Mouse (Mus musculus): Measurements from ENCODE around the gene Fam3c.
"Not testable (repeated sequence)": the region's sequence is repeated elsewhere in the genome, so short reads cannot be mapped to it uniquely, and the experiment has no call there.

Gene Fam3c

DNA sequence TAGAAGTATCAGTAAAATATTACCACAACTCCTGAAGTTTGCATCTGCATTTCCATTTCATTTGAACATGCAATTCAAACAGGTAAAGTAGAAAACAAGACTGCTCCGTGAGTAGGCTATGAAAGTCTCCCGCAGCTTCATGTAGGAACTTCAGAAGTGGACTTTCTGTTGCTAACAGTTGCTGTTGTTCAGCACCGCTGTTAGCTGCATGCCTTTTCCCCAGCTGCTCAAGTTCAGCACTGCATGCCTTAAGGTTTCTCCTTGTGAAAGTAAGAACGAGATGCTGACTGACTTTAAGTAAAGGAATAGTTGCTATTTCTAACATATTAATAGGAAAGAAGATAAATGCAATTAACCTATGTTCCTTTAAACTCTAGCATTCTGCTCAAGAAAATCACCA lies 64.0 kb downstream of the Fam3c start:
- DNase-seq (ENCODE audit: low spot score) = no peak

DNA sequence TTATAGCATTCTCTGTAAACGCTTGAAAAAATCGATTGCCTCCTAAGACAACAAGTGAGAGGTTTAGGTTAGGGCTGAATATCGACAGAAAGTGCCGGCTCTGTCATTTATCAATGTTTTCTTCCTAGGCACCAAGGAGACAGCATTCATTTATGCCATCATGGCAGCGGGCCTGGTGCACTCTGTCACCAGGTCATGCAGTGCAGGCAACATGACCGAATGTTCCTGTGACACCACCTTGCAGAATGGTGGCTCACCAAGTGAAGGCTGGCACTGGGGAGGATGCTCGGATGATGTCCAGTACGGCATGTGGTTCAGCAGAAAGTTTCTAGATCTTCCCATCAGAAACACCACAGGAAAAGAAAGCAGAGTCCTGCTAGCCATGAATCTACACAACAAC lies 65.3 kb downstream of the Fam3c start:
- no peak for DNase-seq (ENCODE audit: low spot score)

DNA sequence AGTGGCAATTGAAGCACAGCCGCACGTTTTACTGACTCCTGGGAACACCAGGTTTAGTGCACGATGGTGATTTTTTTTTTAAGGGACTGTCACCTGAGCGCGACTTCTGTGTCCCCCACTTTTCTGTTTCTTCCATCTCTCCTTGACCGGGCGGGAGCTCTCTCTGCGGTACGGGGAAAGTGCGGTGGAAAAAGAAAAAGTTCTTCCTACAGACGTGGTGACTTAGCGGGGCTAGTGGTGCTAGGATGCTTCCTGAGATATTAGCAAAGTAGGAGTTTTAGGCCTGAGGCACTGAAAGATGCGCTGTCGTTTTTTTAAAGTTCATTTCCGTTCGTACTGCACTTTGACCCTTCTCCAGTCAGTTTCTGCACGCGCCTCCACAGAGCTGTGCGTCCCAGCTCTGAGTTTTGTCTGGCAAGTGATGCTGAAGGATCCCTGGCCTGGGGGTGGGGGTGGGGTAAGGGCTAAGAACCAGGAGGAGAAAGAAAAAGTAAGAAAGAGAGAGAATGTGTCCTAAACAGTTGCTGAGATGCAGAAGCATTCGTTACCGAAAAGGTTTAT lies 66.5 kb downstream of the Fam3c start:
- DNase-seq (ENCODE audit: low spot score) = no peak

DNA sequence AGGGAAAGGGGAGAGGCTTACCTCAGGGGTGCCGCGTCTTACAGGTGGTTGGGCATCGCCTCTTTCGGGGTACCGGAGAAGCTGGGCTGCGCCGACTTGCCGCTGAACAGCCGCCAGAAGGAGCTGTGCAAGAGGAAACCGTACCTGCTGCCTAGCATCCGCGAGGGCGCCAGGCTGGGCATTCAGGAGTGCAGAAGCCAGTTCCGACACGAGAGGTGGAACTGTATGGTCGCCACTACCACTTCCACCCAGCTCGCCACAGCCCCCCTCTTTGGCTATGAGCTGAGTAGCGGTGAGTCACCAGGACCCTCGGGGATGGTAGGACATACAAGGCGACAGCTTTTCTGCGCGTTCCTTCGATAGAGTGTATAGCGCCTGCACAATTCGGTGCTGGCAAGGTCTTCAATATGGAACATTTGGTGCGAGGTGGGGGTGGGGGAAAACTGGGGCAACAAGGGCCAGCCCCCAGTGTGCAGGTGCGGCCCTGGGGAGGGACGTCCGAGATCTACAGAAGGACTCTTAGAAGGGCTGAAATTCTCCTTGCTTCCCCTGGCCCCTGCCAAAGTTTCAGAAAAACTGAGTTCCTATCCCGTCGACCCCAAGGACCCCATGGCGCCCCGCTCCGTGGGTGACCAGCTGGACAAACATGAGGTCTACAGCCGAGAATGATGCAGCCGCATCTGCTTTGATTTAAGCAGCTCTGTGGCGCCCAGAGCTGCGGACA lies 67.1 kb downstream of the Fam3c start:
- DNase-seq (ENCODE audit: low spot score) = peak; percentile 44

DNA sequence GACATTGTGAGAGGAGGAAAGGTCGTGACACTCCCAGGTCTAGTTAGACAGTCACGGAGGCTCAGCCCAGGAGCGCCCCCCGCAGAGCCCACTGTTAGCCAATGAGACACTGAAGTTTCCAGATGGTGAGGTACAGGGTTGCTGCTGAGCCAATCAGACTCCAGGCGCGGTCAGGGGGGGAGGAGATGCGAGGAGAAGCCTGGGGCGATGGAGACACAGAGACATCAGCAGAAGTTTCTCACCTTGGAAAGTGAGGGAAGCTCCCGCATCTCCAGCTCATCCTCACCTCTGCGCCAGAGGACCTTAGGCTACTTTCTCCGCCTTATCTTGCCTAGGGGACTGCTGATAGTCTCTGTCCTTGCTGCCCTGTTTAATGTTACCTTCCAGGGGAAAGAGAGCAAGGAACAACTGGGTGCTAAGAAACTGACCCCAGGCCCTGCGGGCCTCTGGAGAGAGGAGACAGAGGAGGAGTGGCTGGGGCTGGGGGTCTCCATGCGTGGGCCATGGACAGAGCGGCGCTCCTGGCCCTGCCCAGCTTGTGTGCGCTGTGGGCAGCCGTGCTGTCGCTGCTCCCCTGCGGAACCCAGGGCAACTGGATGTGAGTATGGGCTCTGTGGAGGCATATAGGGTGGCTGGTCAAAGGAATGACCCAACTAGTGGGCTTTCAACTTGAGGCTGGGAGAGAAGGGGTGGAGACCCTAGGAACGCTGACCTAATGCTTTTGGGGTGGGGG lies 67.9 kb downstream of the Fam3c start, which contains the start of gene Wnt16:
TSS of gene Wnt16 (plus strand) at position 224 of the 733 bp plus-strand sequence.
- no peak for DNase-seq (ENCODE audit: low spot score)

DNA sequence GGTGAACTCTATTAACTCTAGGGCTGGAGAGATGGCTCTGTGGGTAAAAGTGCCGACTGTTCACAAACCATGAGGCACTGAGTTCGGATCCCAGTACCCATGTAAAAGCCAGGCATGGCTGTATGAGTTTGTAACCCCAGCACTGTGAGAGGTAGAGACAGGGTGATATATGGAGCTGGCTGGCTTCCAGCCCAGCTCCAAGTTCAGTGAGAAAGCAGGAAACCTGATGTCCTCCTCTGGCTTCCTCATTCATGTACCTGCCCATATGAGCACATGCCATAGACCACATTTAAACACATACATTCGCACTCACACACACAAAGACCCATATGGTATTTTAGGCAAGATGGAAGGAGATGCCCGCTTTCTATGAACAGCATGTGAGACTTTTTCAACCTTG lies 73.6 kb downstream of the Fam3c start:
- no peak for DNase-seq (ENCODE audit: low spot score)

DNA sequence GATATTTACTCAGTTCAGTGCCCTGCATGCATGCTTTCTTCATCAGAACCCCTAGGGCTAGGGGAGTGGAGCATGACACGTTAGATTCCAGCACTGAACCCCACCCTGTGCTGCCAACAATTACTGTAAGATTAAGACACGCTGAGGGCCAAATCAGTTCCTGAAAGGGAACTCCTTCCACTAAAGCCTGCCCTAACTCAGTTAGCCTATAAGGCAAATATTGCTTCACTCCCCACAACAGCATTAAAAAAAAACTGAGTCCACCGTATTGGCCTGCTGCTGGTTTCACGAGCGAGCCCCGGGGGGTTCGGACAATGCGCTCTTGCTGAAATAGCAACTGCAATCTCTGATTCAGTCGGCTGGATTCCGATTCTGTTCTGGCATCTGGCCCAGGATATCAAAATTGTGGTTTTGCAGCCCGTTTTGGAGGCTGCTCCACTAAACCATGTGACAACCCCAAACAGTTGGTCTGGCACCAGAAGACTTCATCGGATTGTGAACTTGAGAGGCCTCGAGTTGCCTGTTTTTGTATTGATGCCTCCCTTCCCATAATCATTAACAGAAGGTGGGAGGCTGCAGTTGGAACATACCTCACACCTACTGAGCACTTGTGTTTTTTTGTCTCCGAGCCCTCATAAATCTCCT lies 75.7 kb downstream of the Fam3c start:
- peak; percentile 57 for DNase-seq (ENCODE audit: low spot score)

DNA sequence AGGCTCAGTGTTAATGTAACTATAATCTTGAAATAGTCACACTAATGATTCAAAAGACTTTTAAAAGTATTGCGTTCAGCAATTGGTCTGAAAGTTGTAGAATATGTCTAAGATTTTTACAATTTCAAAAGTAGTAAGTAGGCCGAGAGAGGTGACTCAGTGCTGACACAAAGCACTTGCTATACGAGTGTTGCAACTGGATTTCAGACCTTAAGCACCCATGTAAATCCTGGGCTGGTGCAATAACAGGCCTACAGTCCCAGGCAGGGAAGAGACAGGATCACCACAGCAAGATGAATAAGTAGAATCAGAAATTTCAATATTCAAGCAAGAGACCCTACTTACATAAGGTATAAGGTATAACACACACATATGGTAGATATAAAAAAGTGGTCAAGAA lies 78.1 kb downstream of the Fam3c start:
- DNase-seq (ENCODE audit: low spot score) = no peak

DNA sequence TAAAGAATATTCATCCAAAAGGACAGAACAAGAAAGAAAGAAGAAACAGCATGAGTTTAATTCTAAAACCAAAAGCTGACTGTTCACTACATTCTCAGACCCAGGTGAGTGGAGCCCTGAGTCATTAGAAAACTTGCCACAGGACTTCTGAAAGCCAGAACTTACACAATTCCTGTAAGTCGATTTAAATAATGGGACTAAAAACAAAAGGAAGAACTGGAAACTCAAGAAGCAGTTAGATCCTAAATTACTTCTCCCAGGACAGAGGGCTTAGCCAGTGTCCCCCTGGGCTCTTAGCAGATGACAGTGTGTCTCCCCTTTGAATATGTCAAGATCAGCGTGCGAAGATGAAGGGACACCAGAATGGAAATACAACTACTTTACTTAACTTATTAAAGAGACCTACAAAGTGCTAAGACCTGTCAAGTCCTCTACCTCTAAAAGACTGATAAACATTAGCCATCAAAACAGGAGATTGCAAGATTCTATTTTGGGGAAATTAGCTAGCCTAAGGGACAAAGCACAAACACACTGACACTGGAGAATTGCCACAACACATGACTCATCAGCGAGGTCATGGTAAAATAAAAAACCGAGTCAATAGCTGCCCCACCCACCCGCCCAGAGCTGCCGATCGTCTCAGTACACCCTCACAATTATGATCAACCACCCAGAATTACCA lies 86.1 kb downstream of the Fam3c start:
- DNase-seq (ENCODE audit: low spot score) = no peak

DNA sequence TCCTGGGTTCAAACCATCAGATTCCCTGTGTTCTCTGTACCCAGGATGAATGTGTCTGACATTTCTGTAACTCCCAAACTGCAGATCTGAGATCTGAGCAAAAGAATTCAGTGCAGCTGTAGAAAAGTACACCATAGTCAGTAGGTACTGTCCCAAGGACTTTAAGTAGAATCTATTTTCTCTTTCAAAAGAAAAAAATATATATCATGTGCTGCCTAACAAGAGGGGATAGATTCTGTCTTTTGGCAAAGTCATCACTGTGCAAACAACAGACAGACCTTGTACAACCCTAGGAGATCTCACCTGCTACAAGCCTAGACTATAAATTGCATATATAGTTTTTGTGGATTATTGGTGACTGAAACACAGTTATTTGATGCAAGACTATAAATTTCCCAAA lies 87.4 kb downstream of the Fam3c start:
- DNase-seq (ENCODE audit: low spot score) = no peak

DNA sequence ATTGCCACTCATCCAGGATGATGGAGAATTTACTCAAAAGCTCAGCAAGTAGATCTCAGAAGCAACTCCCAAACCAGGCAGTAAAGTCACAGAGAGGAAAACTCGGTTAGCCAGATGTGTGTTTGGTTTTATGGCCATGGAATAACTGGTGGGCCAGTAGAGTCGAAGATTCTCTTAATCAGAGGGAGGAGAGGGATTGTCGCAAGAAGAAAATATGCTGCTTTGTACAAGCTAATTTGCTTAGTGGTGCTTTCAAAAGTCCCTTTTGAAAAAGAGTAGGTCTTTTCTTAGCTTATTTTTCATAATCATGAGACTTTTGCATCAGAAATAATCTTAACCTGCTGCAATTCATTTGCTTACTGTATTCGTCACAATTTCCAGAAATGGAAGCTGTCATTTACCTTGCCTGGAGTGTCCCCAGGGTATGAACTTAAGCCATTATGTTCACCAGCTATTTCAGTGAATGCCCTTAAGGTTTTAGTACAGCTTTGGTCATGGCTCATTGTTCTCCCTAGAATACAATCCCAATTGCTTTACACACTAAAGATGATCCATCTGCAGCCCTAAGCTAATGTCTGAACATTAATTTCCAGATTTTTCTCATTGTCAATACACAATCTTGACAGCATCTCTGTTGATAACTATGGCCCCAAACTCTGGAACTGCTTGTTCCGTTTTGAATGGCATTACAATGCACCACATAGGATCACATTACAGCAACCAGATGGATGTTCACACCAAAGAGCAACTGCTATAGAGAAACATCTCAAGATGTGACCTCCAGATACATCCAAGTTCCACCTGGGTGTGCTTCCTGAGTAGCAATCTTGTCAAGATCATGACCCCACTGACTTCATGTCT lies 88.0 kb downstream of the Fam3c start:
- no peak for DNase-seq (ENCODE audit: low spot score)

DNA sequence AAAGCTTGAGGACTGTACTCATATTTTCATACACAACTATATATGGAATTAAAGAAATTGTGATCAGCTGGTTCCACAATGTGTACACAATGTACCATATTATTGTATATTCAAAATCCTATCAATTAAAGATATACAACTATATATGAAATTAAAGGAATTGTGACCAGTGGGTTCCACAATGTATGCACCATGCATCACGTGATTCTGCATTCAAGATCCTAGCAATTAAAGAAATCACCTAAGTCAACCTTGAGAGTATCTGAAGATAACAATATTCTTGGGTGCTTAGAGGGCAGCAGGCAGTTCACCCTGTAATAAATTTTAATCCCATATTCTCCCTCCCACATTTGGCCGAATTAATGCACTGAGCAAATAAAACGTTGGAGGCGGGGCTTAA lies 90.0 kb downstream of the Fam3c start:
- DNase-seq (ENCODE audit: low spot score) = no peak

DNA sequence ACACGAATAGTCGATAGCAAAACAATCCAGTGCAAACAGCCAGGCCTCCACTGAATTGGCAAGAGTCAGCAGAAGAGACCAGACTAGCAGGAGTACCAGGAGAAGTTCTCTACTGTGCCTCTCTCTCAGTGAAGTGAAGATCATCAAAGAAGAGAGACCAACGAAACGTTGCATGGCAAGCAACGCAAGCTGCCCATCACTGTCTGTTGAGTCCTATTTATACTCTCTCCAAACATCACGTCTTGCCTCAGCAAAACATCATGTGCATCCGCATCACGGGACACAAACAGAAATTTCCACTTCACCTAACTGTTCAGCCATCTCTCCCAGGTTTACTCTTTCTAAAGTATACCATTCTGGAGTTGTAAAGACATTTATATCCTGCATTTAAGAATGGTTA lies 91.9 kb downstream of the Fam3c start:
- DNase-seq (ENCODE audit: low spot score) = not testable (repeated sequence)

DNA sequence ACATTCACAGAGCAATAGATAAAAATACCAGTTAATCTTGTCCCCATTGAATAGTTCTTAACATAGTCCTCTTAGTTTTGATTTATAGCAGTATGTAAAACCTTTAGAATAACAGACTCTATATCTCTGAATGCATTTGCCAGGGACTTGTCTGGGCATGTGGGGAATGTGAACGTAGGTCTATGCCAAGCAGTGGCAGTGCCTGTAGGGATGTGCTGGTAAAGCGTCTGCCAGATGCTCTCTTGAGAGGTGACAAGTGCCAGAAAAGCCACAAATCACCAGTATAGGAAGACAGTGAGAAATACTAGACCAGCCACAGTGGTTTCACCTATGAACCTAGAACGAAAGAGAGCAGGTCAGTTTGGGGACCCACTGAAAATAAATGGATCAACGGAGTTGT lies 93.5 kb downstream of the Fam3c start:
- DNase-seq (ENCODE audit: low spot score) = no peak

DNA sequence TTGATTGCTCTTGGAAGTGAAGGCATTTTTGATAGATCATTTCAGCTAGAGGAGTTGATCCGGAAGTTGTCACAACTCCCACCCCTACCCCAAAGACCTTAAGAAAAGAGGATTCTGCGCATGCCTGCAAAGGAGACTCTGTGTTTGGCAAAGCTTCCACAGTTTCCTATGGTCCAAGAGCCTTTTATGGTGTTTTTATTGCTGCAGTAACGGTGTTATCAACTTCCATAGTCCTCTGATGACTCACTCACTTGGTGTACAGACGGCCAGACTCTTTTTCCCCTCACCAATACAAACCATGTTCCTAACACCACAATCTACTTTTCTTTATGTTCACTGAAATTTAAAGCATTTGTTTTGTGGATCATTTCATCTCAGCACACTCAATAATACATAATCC lies 97.3 kb downstream of the Fam3c start:
- DNase-seq (ENCODE audit: low spot score) = no peak

Measured in urinary bladder, postnatal 14 days (tissue).